Mouse (Mus musculus) G1E (cell line): ENCODE data around the gene Ubash3b. TPM values are rescaled to one million over a fixed set of nuclear protein-coding genes. Genes with fewer than 3 reads are reported as not detected.

Experiments
- ATAC-seq: 2 replicates; pipeline ENCODE4 v1.8.0; 2016; ENCODE audit warnings: mild to moderate bottlenecking; ENCODE audit not compliant: insufficient number of reproducible peaks, poor library complexity, low FRiP score, severe bottlenecking; ENCODE audit errors: extremely low read depth
- DNase-seq: peaks from one replicate; pipeline ENCODE4 v3.0.0; 2012; ENCODE audit warnings: low spot score
- H3K27me3 ChIP-seq: 2 replicates; pipeline ENCODE4 v1.6.1; 2012; ENCODE audit warnings: mild to moderate bottlenecking, low read length, inconsistent platforms; ENCODE audit not compliant: insufficient read depth
- H3K36me3 ChIP-seq: replicated peaks from 2 replicates; pipeline ENCODE3; 2012; ENCODE audit warnings: mild to moderate bottlenecking, inconsistent platforms
- H3K4me1 ChIP-seq: 2 replicates; pipeline ENCODE4 v1.6.1; 2012; ENCODE audit warnings: low read depth, low read length, inconsistent platforms, mixed read lengths; ENCODE audit not compliant: insufficient read depth
- H3K4me3 ChIP-seq: 2 replicates; pipeline ENCODE4 v1.5.1; 2012; ENCODE audit warnings: low read depth, mild to moderate bottlenecking, inconsistent platforms, low read length, moderate library complexity, mixed read lengths
- H3K9me3 ChIP-seq: replicated peaks from 2 replicates; pipeline ENCODE4 v1.6.1; 2012; ENCODE audit warnings: inconsistent platforms
- CTCF ChIP-seq: IDR thresholded peaks from 2 replicates; pipeline ENCODE4 v1.5.1; 2012; ENCODE audit warnings: low read depth, low read length, inconsistent platforms, mixed read lengths
- GATA1 ChIP-seq: IDR thresholded peaks from 2 replicates; pipeline ENCODE4 v1.6.1; 2012; ENCODE audit warnings: borderline replicate concordance, low read length, inconsistent platforms, mixed read lengths
- GATA2 ChIP-seq: IDR thresholded peaks from 2 replicates; pipeline ENCODE4 v1.6.1; 2012; ENCODE audit warnings: low read depth, low read length, inconsistent platforms, borderline replicate concordance
- POLR2AphosphoS5 ChIP-seq: IDR thresholded peaks from 2 replicates; pipeline ENCODE4 v1.6.1; 2012; ENCODE audit warnings: low read depth, low read length, inconsistent platforms; ENCODE audit not compliant: insufficient replicate concordance
- TAL1 ChIP-seq: conservative IDR thresholded peaks from 2 replicates; pipeline ENCODE4 v1.6.1; 2012; ENCODE audit warnings: low read depth, low read length, inconsistent platforms, mixed read lengths
- polyA plus RNA-seq: library from polyadenylated mRNA; stranded (reverse); fragments of >175 nt; gene quantifications from 2 replicates; pipeline ENCODE4 v1.2.3, GENCODE M21; 2012
- total RNA-seq, 2 experiments: library from RNA; stranded (forward) in 1 of 2; stranded (reverse) in 1 of 2; fragments of 200-1000 nt in 1 of 2; fragments of >200 nt in 1 of 2; fragmentation: Nextera tagmentation in 1 of 2; gene quantifications; 2 replicates each; pipeline ENCODE4 v1.2.3; 2014 to 2017

Gene Ubash3b
- total and polyA plus RNA-seq, 3 experiments: 14.2 to 33.0 (median 20.9) TPM

DNA sequence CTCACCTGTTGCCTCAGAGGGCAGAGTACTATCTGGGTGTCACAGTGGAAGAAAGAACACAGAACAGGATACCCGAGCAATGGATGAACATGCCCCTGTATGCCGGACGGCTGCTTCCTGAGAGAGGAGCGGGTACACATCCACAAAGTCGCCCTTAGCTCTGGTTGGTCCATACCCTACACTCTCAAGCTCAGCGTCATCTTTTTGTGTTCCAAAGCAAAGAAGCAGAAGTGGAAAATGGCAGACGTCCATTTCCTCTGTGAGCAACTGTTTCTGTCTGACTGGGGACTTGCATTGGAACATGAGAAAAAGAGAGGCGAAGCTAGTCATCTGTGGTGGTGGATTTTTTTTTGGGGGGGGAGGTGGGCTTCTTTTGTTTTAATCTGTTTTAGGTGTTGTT, 30.9 kb downstream of the Ubash3b start:
- TF ChIP-seq GATA2 (no peak), GATA1 (no peak), POLR2AphosphoS5 (no peak), TAL1 (no peak), CTCF (no peak)
- Histone ChIP-seq H3K36me3 (peaks cover 39% of the 10 kb centered on the region), H3K4me1 (peaks cover 45% of the 10 kb centered on the region), H3K27me3 (no peaks in the 10 kb centered on the region), H3K4me3 (no peak overlapping the region), H3K9me3 (no peaks in the 10 kb centered on the region)
- DNase-seq: no peak
- ATAC-seq: no peak

DNA sequence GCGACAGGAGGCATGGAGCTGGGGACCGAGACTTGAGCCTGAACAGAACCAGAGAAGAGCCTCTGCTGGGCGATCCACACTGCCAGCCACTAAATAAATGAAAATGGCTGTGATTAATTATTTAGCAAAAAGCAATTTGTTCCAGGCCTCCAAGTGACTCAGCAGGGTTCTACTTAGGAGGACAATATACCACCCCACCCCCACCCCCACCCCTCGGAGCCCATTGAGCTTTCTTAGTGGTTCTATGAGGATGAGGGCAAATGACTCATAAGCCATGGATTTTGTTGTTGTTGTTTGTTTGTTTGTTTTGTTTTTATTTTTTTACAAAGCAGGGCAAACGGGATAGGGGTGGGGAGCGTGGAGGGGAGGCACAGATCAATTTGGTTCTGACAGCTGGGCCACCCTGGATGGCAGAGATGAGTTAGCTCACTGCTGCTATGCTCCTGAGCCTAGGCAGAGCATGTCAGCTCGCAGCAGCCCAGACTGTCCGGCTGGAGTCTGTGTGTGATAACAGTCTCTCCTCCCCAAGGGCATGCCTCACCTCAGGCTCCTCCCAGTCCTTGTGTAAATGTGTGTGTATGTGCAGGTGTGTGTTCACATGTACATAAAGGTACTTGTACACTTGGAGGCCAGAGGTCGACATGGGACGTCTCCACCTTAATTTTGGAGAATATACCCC, 31.6 kb downstream of the Ubash3b start:
- Histone ChIP-seq H3K4me1 (peaks cover 39% of the 10 kb centered on the region), H3K27me3 (no peaks in the 10 kb centered on the region), H3K4me3 (peak overlapping the region; percentile 41; the same call in 1 of the 2 replicates), H3K36me3 (peaks cover 38% of the 10 kb centered on the region), H3K9me3 (no peaks in the 10 kb centered on the region)
- ATAC-seq (peak; percentile 45; the same call in 1 of the 2 replicates), DNase-seq (no peak)
- TF ChIP-seq POLR2AphosphoS5: no peak
- no peak for TF ChIP-seq GATA2
- TF ChIP-seq TAL1: no peak
- TF ChIP-seq GATA1: no peak
- no peak for TF ChIP-seq CTCF

DNA sequence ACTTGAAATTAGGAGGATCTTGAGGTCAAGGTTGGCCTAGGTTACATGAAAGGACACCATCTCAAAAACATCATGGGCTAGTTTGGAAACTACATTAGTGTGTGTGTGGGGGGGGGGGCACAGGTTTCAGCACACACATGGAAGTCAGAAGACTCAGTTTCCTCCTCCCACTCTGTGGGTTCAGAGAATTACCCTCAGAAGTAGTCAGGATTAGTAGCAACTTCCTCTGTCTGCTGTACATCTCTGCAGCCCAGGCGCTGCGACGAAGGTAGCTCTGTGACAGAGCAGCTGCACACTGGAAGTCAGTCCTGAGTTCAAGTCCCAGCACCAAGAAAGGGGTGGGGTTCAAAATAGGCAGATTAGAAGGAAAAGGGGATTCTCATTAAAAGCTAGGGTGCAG, 32.2 kb downstream of the Ubash3b start:
- Histone ChIP-seq H3K4me1 (peaks cover 33% of the 10 kb centered on the region), H3K36me3 (peaks cover 44% of the 10 kb centered on the region), H3K27me3 (no peaks in the 10 kb centered on the region), H3K9me3 (no peaks in the 10 kb centered on the region), H3K4me3 (no peak overlapping the region)
- no peak for DNase-seq
- TF ChIP-seq GATA1 (no peak), POLR2AphosphoS5 (no peak), CTCF (no peak), GATA2 (no peak), TAL1 (no peak)
- peak; percentile 22; the same call in 1 of the 2 replicates for ATAC-seq

DNA sequence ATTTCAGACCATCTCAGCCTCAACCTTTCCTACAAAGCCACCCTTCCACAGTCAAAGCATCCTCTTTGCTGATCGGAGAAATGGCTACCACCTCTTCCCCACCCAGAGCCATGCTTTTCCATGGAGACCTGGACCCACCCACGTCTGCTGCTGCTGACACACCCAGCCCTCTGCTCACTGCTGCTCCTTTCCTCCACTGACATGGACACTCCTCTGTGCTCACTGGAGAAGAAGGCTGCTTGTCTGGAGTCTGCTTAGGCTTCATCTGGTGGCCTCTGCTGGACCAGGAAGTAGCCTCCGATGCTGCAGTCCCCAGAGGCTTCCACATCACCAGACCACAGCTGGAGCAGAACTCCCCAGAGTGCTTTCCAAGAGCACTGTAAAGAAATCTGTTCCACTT, 34.8 kb downstream of the Ubash3b start:
- Histone ChIP-seq H3K4me3 (no peak overlapping the region), H3K9me3 (no peaks in the 10 kb centered on the region), H3K27me3 (no peaks in the 10 kb centered on the region), H3K36me3 (peaks cover 38% of the 10 kb centered on the region), H3K4me1 (peaks cover 41% of the 10 kb centered on the region)
- no peak for DNase-seq
- no peak for TF ChIP-seq GATA2
- no peak for TF ChIP-seq POLR2AphosphoS5
- no peak for TF ChIP-seq GATA1
- no peak for TF ChIP-seq TAL1
- TF ChIP-seq CTCF: no peak
- no peak for ATAC-seq

DNA sequence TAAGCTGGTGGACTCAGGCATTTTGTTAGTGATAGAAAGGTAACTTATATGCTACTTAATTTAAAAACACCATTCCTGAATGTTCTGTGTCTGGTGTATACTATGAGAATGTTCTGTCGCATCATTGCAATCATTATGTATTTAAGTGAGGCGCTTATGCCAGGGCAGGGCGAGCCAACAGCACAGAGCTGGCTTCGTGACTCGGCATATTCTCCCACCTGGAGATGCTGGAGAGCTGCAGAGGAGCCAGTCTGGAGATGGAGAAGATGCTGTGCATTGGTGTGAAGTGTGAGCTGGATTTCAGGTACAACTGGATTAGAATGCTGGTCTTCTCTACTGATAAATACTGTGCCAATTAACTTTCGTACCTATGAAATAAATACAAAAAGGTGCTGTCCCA, 37.2 kb downstream of the Ubash3b start:
- no peak for ATAC-seq

DNA sequence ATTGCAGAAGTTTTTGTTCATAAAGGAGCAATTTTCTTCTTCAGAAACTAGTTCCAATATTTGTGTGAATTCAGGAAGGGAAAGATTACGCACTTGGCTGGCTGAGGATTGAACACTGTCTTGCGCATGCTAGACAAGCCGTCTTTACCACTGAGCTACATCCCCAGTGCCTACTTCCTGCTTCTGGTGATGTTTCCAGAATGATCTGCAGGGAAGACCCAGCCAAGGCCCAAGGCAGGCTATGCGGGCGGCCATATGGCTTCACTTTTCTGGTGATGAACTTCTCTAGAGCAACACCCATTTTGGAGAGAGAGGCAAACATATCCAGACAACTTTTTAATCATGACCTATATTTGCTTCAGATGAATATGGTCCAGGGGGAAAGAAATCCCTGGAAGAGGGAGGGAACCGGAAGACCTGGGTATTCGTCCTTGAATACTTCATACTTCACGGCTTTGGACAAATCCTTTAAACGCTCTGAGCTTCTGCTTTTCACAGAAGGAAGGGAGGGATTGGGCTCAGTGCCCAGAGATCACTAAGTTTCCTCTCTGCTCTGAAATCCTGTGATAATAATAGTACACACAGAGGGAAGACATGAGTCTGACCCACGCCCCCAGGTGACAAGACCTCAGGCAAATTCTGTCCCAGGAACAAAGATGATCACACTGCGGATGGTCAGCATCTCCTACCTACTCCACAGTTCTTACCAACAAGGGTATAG, 38.9 kb downstream of the Ubash3b start:
- peaks cover 64% of the 10 kb centered on the region for H3K4me1 ChIP-seq
- H3K4me3 ChIP-seq: no peak overlapping the region
- peaks cover 22% of the 10 kb centered on the region for H3K36me3 ChIP-seq
- ATAC-seq (no peak), DNase-seq (no peak)
- H3K27me3 ChIP-seq: no peaks in the 10 kb centered on the region
- no peaks in the 10 kb centered on the region for H3K9me3 ChIP-seq
- TF ChIP-seq GATA1 (no peak), POLR2AphosphoS5 (no peak), GATA2 (no peak), TAL1 (no peak), CTCF (no peak)

More for the DNA sequence above, 37.2 kb downstream of the Ubash3b start:
- H3K4me3 ChIP-seq: no peak overlapping the region
- no peaks in the 10 kb centered on the region for H3K9me3 ChIP-seq
- DNase-seq: no peak
- peaks cover 50% of the 10 kb centered on the region for H3K4me1 ChIP-seq
- H3K36me3 ChIP-seq: peaks cover 29% of the 10 kb centered on the region
- no peaks in the 10 kb centered on the region for H3K27me3 ChIP-seq
- no peak for TF ChIP-seq CTCF
- no peak for TF ChIP-seq POLR2AphosphoS5
- no peak for TF ChIP-seq TAL1
- TF ChIP-seq GATA1: no peak
- TF ChIP-seq GATA2: no peak
